Mouse (Mus musculus): Measurements from ENCODE around the gene Pnkd. TPM values are rescaled to one million over a fixed set of nuclear protein-coding genes. Genes with fewer than 3 reads are reported as not detected.

Gene Pnkd
- total and polyA plus RNA-seq, 3 experiments = 52.5 to 64.2 TPM; not detected in 1

GRCm38 (mm10) chr1:74239162-74239561 lies 45.6 kb upstream of the Pnkd start:
- peak; percentile 81 for TF ChIP-seq ETS1 (IDR thresholded peaks at IDR 0.05; ENCODE audit: low read depth, low read length)
- TF ChIP-seq E2F4 (IDR thresholded peaks at IDR 0.05; ENCODE audit: borderline replicate concordance, low read depth, low read length) = no peak
- peak; percentile 60; the same call in 1 of the 2 replicates for TF ChIP-seq MAZ (IDR thresholded peaks at IDR 0.05; ENCODE audit: low read depth, low read length)
- no peak for TF ChIP-seq JUND (IDR thresholded peaks at IDR 0.05; ENCODE audit: low read depth, low read length)
- peak; percentile 58; the same call in 1 of the 2 replicates for TF ChIP-seq MYC (IDR thresholded peaks at IDR 0.05; ENCODE audit: low read depth, low read length)
- peak; percentile 83; the same call in 1 of the 2 replicates for TF ChIP-seq CHD1 (IDR thresholded peaks at IDR 0.05; ENCODE audit: low read depth, low read length)
- 0 out of 2 replicates have a peak, but pooled peaks have one; percentile 33 for TF ChIP-seq TBP (IDR thresholded peaks at IDR 0.05; ENCODE audit: low read depth, low read length)
- peak; percentile 64 for TF ChIP-seq GATA1 (IDR thresholded peaks at IDR 0.05; ENCODE audit: low read depth, low read length)
- peak; percentile 56 for TF ChIP-seq TCF12 (IDR thresholded peaks at IDR 0.05; ENCODE audit: low read depth, low read length)
- TF ChIP-seq BHLHE40 (IDR thresholded peaks at IDR 0.05; ENCODE audit: borderline replicate concordance, low read depth, low read length) = 0 out of 2 replicates have a peak, but pooled peaks have one; percentile 12
- TF ChIP-seq ZMIZ1 (IDR thresholded peaks at IDR 0.05; ENCODE audit: low read depth, low read length) = peak; percentile 55; the same call in 1 of the 2 replicates
- TF ChIP-seq TAL1 (IDR thresholded peaks at IDR 0.05; ENCODE audit: low read length) = no peak
- no peak for TF ChIP-seq ZKSCAN1 (IDR thresholded peaks at IDR 0.05; ENCODE audit: low read depth, low read length)
- TF ChIP-seq SIN3A (IDR thresholded peaks at IDR 0.05; ENCODE audit: low read length) = peak; percentile 90
- TF ChIP-seq NRF1 (IDR thresholded peaks at IDR 0.05; ENCODE audit: insufficient read depth, low read depth, low read length, poor library complexity, severe bottlenecking) = no peak
- no peak for TF ChIP-seq UBTF (IDR thresholded peaks at IDR 0.05; ENCODE audit: borderline replicate concordance, insufficient read depth, low read depth, low read length)
- peak; percentile 78 for TF ChIP-seq MXI1 (IDR thresholded peaks at IDR 0.05; ENCODE audit: low read depth, low read length)
- no peak for TF ChIP-seq CHD2 (IDR thresholded peaks at IDR 0.05; ENCODE audit: low read length)
- TF ChIP-seq HCFC1 (IDR thresholded peaks at IDR 0.05; ENCODE audit: low read depth, low read length) = peak; percentile 34; the same call in 1 of the 2 replicates
- no peak; the same call in 1 of the 2 replicates for TF ChIP-seq MYB (IDR thresholded peaks at IDR 0.05; ENCODE audit: low read depth, low read length)
- no peak for TF ChIP-seq POLR2A (IDR thresholded peaks at IDR 0.05; ENCODE audit: control insufficient read depth in 1 of 2, insufficient read depth in 1 of 2, low read depth in 1 of 2, low read length in 2 of 2, poor library complexity in 1 of 2)
- TF ChIP-seq EP300 (IDR thresholded peaks at IDR 0.05; ENCODE audit: low read depth in 1 of 2, low read length in 2 of 2) = peak; percentile 39 to 47; a peak in 2 of 4 replicates
- no peak for TF ChIP-seq POLR2AphosphoS2 (IDR thresholded peaks at IDR 0.05; ENCODE audit: low read length)
- TF ChIP-seq MAX (IDR thresholded peaks at IDR 0.05; ENCODE audit: low read length) = no peak
- TF ChIP-seq RCOR1 (IDR thresholded peaks at IDR 0.05; ENCODE audit: low read depth, low read length) = peak; percentile 38; the same call in 1 of the 2 replicates
- peak; percentile 69 for TF ChIP-seq ZNF384 (IDR thresholded peaks at IDR 0.05; ENCODE audit: low read depth, low read length)
- peaks cover 9 to 26% of the 10 kb centered on the region in 2 experiments for H3K4me1 ChIP-seq (ENCODE audit: control insufficient read depth in 1 of 2, insufficient read depth in 2 of 2, low read length in 2 of 2)
- peak; percentile 70 for DNase-seq (ENCODE audit: low read depth, low spot score)
- H3K79me2 ChIP-seq (ENCODE audit: control insufficient read depth, insufficient read depth, low read length, poor library complexity) = peaks cover 72% of the 10 kb centered on the region
- H3K36me3 ChIP-seq (ENCODE audit: control insufficient read depth in 1 of 2, insufficient read depth in 2 of 2, low read length in 2 of 2) = peaks cover 2 to 46% of the 10 kb centered on the region in 2 experiments
- H3K4me3 ChIP-seq (ENCODE audit: control insufficient read depth in 1 of 2, insufficient read depth in 1 of 2, low read depth in 2 of 2, low read length in 2 of 2) = peak overlapping the region; percentile 27 to 56
- H3K27me3 ChIP-seq (ENCODE audit: control insufficient read depth in 1 of 2, insufficient read depth in 2 of 2, low read length in 2 of 2) = no peaks in the 10 kb centered on the region
- peak overlapping the region; percentile 59 for H3K9ac ChIP-seq (ENCODE audit: control insufficient read depth, low read depth, low read length, poor library complexity, severe bottlenecking)
- H3K27ac ChIP-seq (ENCODE audit: control insufficient read depth, low read depth, low read length) = peak overlapping the region; percentile 97
- H3K9me3 ChIP-seq (replicated peaks; ENCODE audit: insufficient read depth, low read length) = no peaks in the 10 kb centered on the region

Data from MEL (cell line).